Mouse (Mus musculus): ENCODE results near the gene Hist1h3i. TPM values are rescaled to one million over a fixed set of nuclear protein-coding genes. Genes with fewer than 3 reads are reported as not detected.
"Not testable (repeated sequence)": the region's sequence is repeated elsewhere in the genome, so short reads cannot be mapped to it uniquely, and the experiment has no call there.

Hist1h3i gene
- polyA plus RNA-seq, 1 experiment from 2014 or later = 32.1 TPM

- peak overlapping the region; percentile 14; the same call in 1 of the 2 replicates for H3K4me3 ChIP-seq
- H3K9ac ChIP-seq = peak overlapping the region; percentile 57
- H3K27me3 ChIP-seq = no peaks in the 10 kb centered on the region
- H3K9me3 ChIP-seq = no peaks in the 10 kb centered on the region
- WGBS = 6% methylated on average over 18 of the region's 18 CpGs
- H3K27ac ChIP-seq (replicated peaks) = no peak overlapping the region
- no peak for ATAC-seq (ENCODE audit: low read depth)
- peak overlapping the region; percentile 46 for H3K4me2 ChIP-seq
- no peaks in the 10 kb centered on the region for H3K36me3 ChIP-seq
- H3K4me1 ChIP-seq (replicated peaks) = peaks cover 25% of the 10 kb centered on the region
Observed at GRCm38 (mm10) chr13:21790601-21791283, 7.6 kb upstream of the Hist1h3i start.

- no peaks in the 10 kb centered on the region for H3K27me3 ChIP-seq
- WGBS = 54% methylated on average over 6 of the region's 6 CpGs
- no peak overlapping the region for H3K9ac ChIP-seq
- H3K36me3 ChIP-seq = no peaks in the 10 kb centered on the region
- H3K4me2 ChIP-seq = no peak overlapping the region
- ATAC-seq (ENCODE audit: low read depth) = no peak
- H3K9me3 ChIP-seq = no peaks in the 10 kb centered on the region
- H3K27ac ChIP-seq (replicated peaks) = no peak overlapping the region
- peaks cover 27% of the 10 kb centered on the region for H3K4me1 ChIP-seq (replicated peaks)
- H3K4me3 ChIP-seq = no peak overlapping the region
Observed at GRCm38 (mm10) chr13:21789925-21790324, 6.8 kb upstream of the Hist1h3i start.

GRCm38 (mm10) chr13:21787760-21788593, 4.8 kb upstream of the Hist1h3i start:
- 12% methylated on average over 17 of the region's 21 CpGs for WGBS
- peak; percentile 52; the same call in 1 of the 2 replicates for ATAC-seq (ENCODE audit: low read depth)
- no peaks in the 10 kb centered on the region for H3K27me3 ChIP-seq
- H3K9ac ChIP-seq = peak overlapping the region; percentile 58
- H3K9me3 ChIP-seq = no peaks in the 10 kb centered on the region
- H3K27ac ChIP-seq (replicated peaks) = peak overlapping the region; percentile 77
- H3K4me3 ChIP-seq = peak overlapping the region; percentile 39
- no peaks in the 10 kb centered on the region for H3K36me3 ChIP-seq
- H3K4me1 ChIP-seq (replicated peaks) = peaks cover 35% of the 10 kb centered on the region
- H3K4me2 ChIP-seq = peak overlapping the region; percentile 62

GRCm38 (mm10) chr13:21786899-21787629, 3.9 kb upstream of the Hist1h3i start, which contains the start of the genes Hist1h2an and Hist1h2bp:
Gene Hist1h2an (minus strand): TSS chr13:21787218.
Gene Hist1h2bp (plus strand): TSS chr13:21787461.
- H3K4me1 ChIP-seq (replicated peaks) = peaks cover 43% of the 10 kb centered on the region
- peak; percentile 95 for ATAC-seq (ENCODE audit: low read depth)
- H3K36me3 ChIP-seq, H3K27me3 ChIP-seq, H3K9me3 ChIP-seq: not testable (repeated sequence)
- H3K4me3 ChIP-seq = peak within 1 kb of the TSS; percentile 39
- H3K9ac ChIP-seq = peak within 1 kb of the TSS; percentile 64
- peak within 1 kb of the TSS; percentile 62 for H3K4me2 ChIP-seq
- peak within 1 kb of the TSS; percentile 77 for H3K27ac ChIP-seq (replicated peaks)
- WGBS = under 1% methylated on average over 44 of the region's 63 CpGs

GRCm38 (mm10) chr13:21786189-21786898, 3.2 kb upstream of the Hist1h3i start:
- no peaks in the 10 kb centered on the region for H3K36me3 ChIP-seq
- ATAC-seq (ENCODE audit: low read depth) = no peak
- WGBS = 1% methylated on average over 8 of the region's 8 CpGs

GRCm38 (mm10) chr13:21784311-21784710, 1.1 kb upstream of the Hist1h3i start:
- Histone ChIP-seq H3K4me3 (0 out of 2 replicates have a peak overlapping the region, but pooled peaks have one; percentile 40), H3K4me1 (replicated peaks) (peaks cover 54% of the 10 kb centered on the region), H3K4me2 (peak overlapping the region; percentile 80), H3K27ac (replicated peaks) (peak overlapping the region; percentile 59), H3K9me3 (no peaks in the 10 kb centered on the region), H3K27me3 (no peaks in the 10 kb centered on the region), H3K9ac (peak overlapping the region; percentile 28), H3K36me3 (no peaks in the 10 kb centered on the region)
- 13% methylated on average over 6 of the region's 6 CpGs for WGBS
- no peak for ATAC-seq (ENCODE audit: low read depth)

More at GRCm38 (mm10) chr13:21786189-21786898, 3.2 kb upstream of the Hist1h3i start:
- H3K9ac ChIP-seq = peak overlapping the region; percentile 64
- H3K9me3 ChIP-seq = no peaks in the 10 kb centered on the region
- H3K4me3 ChIP-seq = peak overlapping the region; percentile 39
- H3K27ac ChIP-seq (replicated peaks) = peak overlapping the region; percentile 76
- peaks cover 44% of the 10 kb centered on the region for H3K4me1 ChIP-seq (replicated peaks)
- no peaks in the 10 kb centered on the region for H3K27me3 ChIP-seq
- H3K4me2 ChIP-seq = peak overlapping the region; percentile 62

DNA sequence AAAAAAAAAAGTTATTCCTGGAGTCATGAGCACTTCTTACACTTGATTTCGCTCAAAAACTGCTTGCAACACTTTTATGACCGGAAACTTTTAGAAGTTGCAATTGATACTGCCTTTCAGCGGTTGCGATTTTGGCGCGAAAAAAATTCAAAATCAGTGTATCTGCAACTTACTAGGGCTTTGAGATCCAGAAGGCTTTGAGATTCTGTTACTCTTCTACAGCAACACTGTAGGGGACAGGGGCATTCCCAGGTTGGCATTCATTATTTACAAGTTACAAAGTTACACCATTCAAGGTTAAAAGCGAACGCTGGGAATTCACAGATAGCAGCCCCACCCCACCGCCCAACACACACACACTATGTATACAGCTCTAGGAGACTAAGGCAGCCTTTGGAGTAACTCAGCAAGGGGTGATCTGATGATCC, 578 bp upstream of the Hist1h3i start:
- no peaks in the 10 kb centered on the region for H3K9me3 ChIP-seq
- H3K4me2 ChIP-seq = peak overlapping the region; percentile 80
- no peaks in the 10 kb centered on the region for H3K36me3 ChIP-seq
- 2% methylated on average over 9 of the region's 9 CpGs for WGBS
- H3K27me3 ChIP-seq = no peaks in the 10 kb centered on the region
- no peak for ATAC-seq (ENCODE audit: low read depth)
- H3K9ac ChIP-seq = peak overlapping the region; percentile 28
- H3K4me3 ChIP-seq = peak overlapping the region; percentile 40
- H3K27ac ChIP-seq (replicated peaks) = peak overlapping the region; percentile 59
- H3K4me1 ChIP-seq (replicated peaks) = peaks cover 56% of the 10 kb centered on the region

DNA sequence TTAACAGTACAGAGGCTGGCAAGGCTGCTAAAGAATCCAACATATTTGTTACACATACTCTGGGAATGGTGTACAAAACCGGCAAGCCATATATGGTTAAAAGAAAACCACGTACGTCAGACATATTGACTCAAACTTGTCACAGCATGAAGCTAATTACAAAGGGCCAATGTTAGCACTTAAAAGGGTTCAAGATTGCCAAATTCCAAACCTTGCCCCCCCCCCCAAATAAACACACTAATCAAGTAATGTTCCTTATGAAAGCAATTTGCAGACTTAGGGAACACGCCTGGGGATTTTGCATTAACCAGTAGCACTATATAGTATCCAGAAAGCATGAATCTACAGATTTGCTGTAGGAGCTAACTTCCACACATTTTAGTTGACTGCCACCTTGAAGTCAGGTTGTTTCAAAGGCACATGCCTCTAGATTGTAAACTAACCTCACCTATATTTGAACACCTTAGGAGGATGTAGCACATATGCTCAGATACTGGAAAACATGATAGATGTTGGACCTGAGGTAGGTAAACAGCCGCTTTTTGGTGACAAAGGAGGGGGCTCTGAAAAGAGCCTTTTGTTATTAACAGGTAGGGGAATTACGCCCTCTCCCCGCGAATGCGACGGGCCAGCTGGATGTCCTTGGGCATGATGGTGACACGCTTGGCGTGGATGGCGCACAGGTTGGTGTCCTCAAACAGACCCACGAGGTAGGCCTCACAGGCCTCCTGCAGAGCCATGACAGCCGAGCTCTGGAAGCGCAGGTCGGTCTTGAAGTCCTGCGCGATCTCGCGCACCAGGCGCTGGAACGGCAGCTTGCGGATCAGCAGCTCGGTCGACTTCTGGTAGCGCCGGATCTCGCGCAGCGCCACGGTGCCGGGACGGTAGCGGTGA, 562 bp downstream of the Hist1h3i start:
- H3K4me1 ChIP-seq (replicated peaks) = peaks cover 56% of the 10 kb centered on the region
- peak overlapping the region; percentile 70 for H3K9ac ChIP-seq
- peak overlapping the region; percentile 80 for H3K4me2 ChIP-seq
- H3K27ac ChIP-seq (replicated peaks) = peak overlapping the region; percentile 84
- H3K27me3 ChIP-seq; H3K36me3 ChIP-seq; ATAC-seq (ENCODE audit: low read depth); H3K9me3 ChIP-seq: not testable (repeated sequence)
- H3K4me3 ChIP-seq = peak overlapping the region; percentile 40
- under 1% methylated on average over 18 of the region's 35 CpGs for WGBS

- Histone ChIP-seq H3K9ac (no peak overlapping the region), H3K27me3 (no peaks in the 10 kb centered on the region), H3K27ac (replicated peaks) (no peak overlapping the region), H3K36me3 (no peaks in the 10 kb centered on the region), H3K4me3 (no peak overlapping the region), H3K9me3 (no peaks in the 10 kb centered on the region), H3K4me1 (replicated peaks) (peaks cover 56% of the 10 kb centered on the region), H3K4me2 (no peak overlapping the region)
- no peak for ATAC-seq (ENCODE audit: low read depth)
- 90% methylated on average over 1 of the region's 1 CpGs for WGBS
Observed at GRCm38 (mm10) chr13:21781639-21782038, 1.5 kb downstream of the Hist1h3i start.

- 50% methylated on average over 6 of the region's 6 CpGs for WGBS
- Histone ChIP-seq H3K9me3 (no peaks in the 10 kb centered on the region), H3K27ac (replicated peaks) (no peak overlapping the region), H3K4me2 (peak overlapping the region; percentile 94), H3K4me3 (peak overlapping the region; percentile 54; the same call in 1 of the 2 replicates), H3K36me3 (no peaks in the 10 kb centered on the region), H3K9ac (no peak overlapping the region), H3K4me1 (replicated peaks) (peaks cover 50% of the 10 kb centered on the region), H3K27me3 (no peaks in the 10 kb centered on the region)
- no peak for ATAC-seq (ENCODE audit: low read depth)
Observed at GRCm38 (mm10) chr13:21781021-21781555, 2.1 kb downstream of the Hist1h3i start.
